Mouse (Mus musculus): ENCODE data around the gene Ehd2. TPM values are rescaled to one million over a fixed set of nuclear protein-coding genes. Genes with fewer than 3 reads are reported as not detected.

Gene Ehd2
- polyA plus RNA-seq, 1 experiment, result 3.0 TPM

DNA sequence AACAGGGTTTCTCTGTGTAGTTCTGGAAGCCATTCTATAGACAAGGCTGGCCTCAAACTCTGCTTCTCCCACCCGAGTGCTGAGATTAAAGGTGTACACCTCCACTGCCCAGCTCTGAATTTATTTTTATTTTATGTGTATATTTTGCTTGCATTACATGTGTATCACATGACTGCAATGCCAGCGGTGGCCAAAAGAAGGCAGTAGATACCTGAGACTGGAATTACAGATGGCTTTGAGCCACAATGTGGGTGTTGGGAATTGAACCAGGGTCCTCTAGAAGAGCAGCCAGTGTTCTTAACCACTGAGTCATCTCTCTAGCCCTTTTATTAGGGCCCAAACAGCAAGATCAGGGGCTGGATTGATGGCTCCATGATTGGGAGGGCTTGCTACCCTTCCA, 36.8 kb downstream of the Ehd2 start:
- H3K27me3 ChIP-seq (ENCODE audit: control insufficient read depth, insufficient read depth, low read length), result no peaks in the 10 kb centered on the region
- H3K27ac ChIP-seq (ENCODE audit: control insufficient read depth, insufficient read depth, low read depth, low read length), result no peak overlapping the region
- H3K4me3 ChIP-seq (ENCODE audit: control insufficient read depth, low read depth, low read length), result no peak overlapping the region
- no peaks in the 10 kb centered on the region for H3K36me3 ChIP-seq (ENCODE audit: control insufficient read depth, insufficient read depth, low read length)
- H3K4me1 ChIP-seq (ENCODE audit: control insufficient read depth, insufficient read depth, low read length), result peaks cover 4% of the 10 kb centered on the region; the same call in 1 of the 2 replicates
- TF ChIP-seq POLR2A (IDR thresholded peaks at IDR 0.05; ENCODE audit: control insufficient read depth, low read depth, low read length), result no peak
- no peak for TF ChIP-seq CTCF (IDR thresholded peaks at IDR 0.05; ENCODE audit: control insufficient read depth, insufficient read depth, insufficient replicate concordance, low read depth, low read length)

DNA sequence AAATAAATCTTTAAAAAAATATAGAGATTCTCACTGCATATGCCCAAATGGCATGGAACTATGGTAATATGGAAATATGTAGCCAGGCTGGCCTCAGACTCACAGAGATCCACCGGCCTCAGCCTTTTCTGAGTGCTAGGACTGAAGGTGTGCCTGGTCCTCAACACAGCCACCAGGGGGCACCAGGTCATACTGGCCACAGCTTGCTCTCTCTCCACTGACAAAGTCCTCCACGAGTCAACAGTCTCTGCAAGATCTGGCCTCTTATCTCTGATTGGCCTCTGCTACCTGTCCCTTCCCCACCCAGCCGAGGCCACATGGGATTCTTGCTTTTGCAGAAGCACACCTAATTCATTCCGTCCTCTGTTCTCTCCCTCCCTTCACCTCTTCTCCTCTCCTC, 37.5 kb downstream of the Ehd2 start:
- Histone ChIP-seq H3K27me3 (ENCODE audit: control insufficient read depth, insufficient read depth, low read length) (no peaks in the 10 kb centered on the region), H3K4me1 (ENCODE audit: control insufficient read depth, insufficient read depth, low read length) (peaks cover 4% of the 10 kb centered on the region; the same call in 1 of the 2 replicates)
- peak; percentile 72; the same call in 1 of the 2 replicates for TF ChIP-seq CTCF (IDR thresholded peaks at IDR 0.05; ENCODE audit: control insufficient read depth, insufficient read depth, insufficient replicate concordance, low read depth, low read length)
- TF ChIP-seq POLR2A (IDR thresholded peaks at IDR 0.05; ENCODE audit: control insufficient read depth, low read depth, low read length), result no peak

GRCm38 (mm10) chr7:15922220-15922773, 45.1 kb downstream of the Ehd2 start, which contains the start of gene Selenow:
TSS of gene Selenow (minus strand) at chr7:15922402.
- Histone ChIP-seq H3K4me1 (ENCODE audit: control insufficient read depth, insufficient read depth, low read length) (peaks cover 19% of the 10 kb centered on the region), H3K27ac (ENCODE audit: control insufficient read depth, insufficient read depth, low read depth, low read length) (peak within 1 kb of the TSS; percentile 88), H3K36me3 (ENCODE audit: control insufficient read depth, insufficient read depth, low read length) (peaks cover 1% of the 10 kb centered on the region; the same call in 1 of the 2 replicates), H3K27me3 (ENCODE audit: control insufficient read depth, insufficient read depth, low read length) (no peaks in the 10 kb centered on the region), H3K4me3 (ENCODE audit: control insufficient read depth, low read depth, low read length) (peak within 1 kb of the TSS; percentile 83)
- no peak for TF ChIP-seq CTCF (IDR thresholded peaks at IDR 0.05; ENCODE audit: control insufficient read depth, insufficient read depth, insufficient replicate concordance, low read depth, low read length)
- TF ChIP-seq POLR2A (IDR thresholded peaks at IDR 0.05; ENCODE audit: control insufficient read depth, low read depth, low read length), result peak; percentile 71

More for the DNA sequence above, 37.5 kb downstream of the Ehd2 start:
- no peaks in the 10 kb centered on the region for H3K36me3 ChIP-seq (ENCODE audit: control insufficient read depth, insufficient read depth, low read length)
- no peak overlapping the region for H3K4me3 ChIP-seq (ENCODE audit: control insufficient read depth, low read depth, low read length)
- H3K27ac ChIP-seq (ENCODE audit: control insufficient read depth, insufficient read depth, low read depth, low read length), result no peak overlapping the region

DNA sequence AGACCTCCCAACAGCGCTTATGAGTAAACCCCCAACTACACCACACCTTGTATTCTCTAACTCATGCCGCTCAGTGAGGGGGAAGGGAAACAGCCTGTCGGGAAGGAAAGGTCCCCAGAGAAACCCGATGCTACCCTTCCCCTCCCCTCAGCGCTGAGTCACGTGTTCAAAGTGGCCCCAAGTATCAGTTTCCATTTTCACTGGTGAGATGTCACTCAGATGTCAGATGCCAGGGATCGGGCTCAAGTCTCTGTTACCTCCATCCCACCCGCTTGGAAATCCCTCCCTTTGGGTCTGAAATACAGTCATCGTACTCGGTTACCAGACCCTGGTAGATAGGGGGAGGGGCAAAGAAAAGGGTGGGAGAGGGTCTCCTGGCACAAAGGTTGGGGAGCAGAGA, 45.6 kb downstream of the Ehd2 start:
- H3K4me3 ChIP-seq (ENCODE audit: control insufficient read depth, low read depth, low read length), result peak overlapping the region; percentile 83
- TF ChIP-seq CTCF (IDR thresholded peaks at IDR 0.05; ENCODE audit: control insufficient read depth, insufficient read depth, insufficient replicate concordance, low read depth, low read length) (no peak), POLR2A (IDR thresholded peaks at IDR 0.05; ENCODE audit: control insufficient read depth, low read depth, low read length) (no peak)
- peaks cover 19% of the 10 kb centered on the region for H3K4me1 ChIP-seq (ENCODE audit: control insufficient read depth, insufficient read depth, low read length)
- peaks cover 1% of the 10 kb centered on the region; the same call in 1 of the 2 replicates for H3K36me3 ChIP-seq (ENCODE audit: control insufficient read depth, insufficient read depth, low read length)
- no peaks in the 10 kb centered on the region for H3K27me3 ChIP-seq (ENCODE audit: control insufficient read depth, insufficient read depth, low read length)
- H3K27ac ChIP-seq (ENCODE audit: control insufficient read depth, insufficient read depth, low read depth, low read length), result peak overlapping the region; percentile 73

- Histone ChIP-seq H3K36me3 (ENCODE audit: control insufficient read depth, insufficient read depth, low read length) (peaks cover 1% of the 10 kb centered on the region; the same call in 1 of the 2 replicates), H3K4me3 (ENCODE audit: control insufficient read depth, low read depth, low read length) (peak overlapping the region; percentile 83), H3K4me1 (ENCODE audit: control insufficient read depth, insufficient read depth, low read length) (peaks cover 19% of the 10 kb centered on the region), H3K27me3 (ENCODE audit: control insufficient read depth, insufficient read depth, low read length) (no peaks in the 10 kb centered on the region), H3K27ac (ENCODE audit: control insufficient read depth, insufficient read depth, low read depth, low read length) (no peak overlapping the region)
- TF ChIP-seq POLR2A (IDR thresholded peaks at IDR 0.05; ENCODE audit: control insufficient read depth, low read depth, low read length), result no peak
- no peak for TF ChIP-seq CTCF (IDR thresholded peaks at IDR 0.05; ENCODE audit: control insufficient read depth, insufficient read depth, insufficient replicate concordance, low read depth, low read length)
Observed at GRCm38 (mm10) chr7:15920645-15921190, 46.6 kb downstream of the Ehd2 start.

DNA sequence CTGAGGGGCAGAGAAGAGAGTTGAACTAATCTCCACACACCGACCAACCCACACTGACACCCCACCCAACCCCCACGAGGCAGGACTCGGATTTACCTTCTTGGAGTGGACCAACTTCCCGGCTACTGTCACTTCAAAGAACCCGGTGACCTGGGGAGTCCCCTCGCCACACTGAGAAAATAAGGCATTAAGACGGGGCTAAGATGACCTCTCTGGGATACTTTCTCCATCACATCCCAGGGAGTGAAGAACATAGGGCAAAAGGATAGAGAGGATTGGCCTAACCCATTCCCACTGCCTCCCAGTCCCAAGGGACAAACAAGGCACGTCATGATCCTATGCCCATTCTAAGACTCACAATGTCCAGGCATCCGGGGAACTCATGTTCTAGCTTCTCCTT, 47.4 kb downstream of the Ehd2 start:
- Histone ChIP-seq H3K4me3 (ENCODE audit: control insufficient read depth, low read depth, low read length) (no peak overlapping the region), H3K4me1 (ENCODE audit: control insufficient read depth, insufficient read depth, low read length) (peaks cover 19% of the 10 kb centered on the region), H3K27ac (ENCODE audit: control insufficient read depth, insufficient read depth, low read depth, low read length) (no peak overlapping the region), H3K36me3 (ENCODE audit: control insufficient read depth, insufficient read depth, low read length) (peaks cover 1% of the 10 kb centered on the region; the same call in 1 of the 2 replicates), H3K27me3 (ENCODE audit: control insufficient read depth, insufficient read depth, low read length) (no peaks in the 10 kb centered on the region)
- TF ChIP-seq CTCF (IDR thresholded peaks at IDR 0.05; ENCODE audit: control insufficient read depth, insufficient read depth, insufficient replicate concordance, low read depth, low read length), result no peak
- no peak for TF ChIP-seq POLR2A (IDR thresholded peaks at IDR 0.05; ENCODE audit: control insufficient read depth, low read depth, low read length)

- Histone ChIP-seq H3K36me3 (ENCODE audit: control insufficient read depth, insufficient read depth, low read length) (peaks cover 1% of the 10 kb centered on the region; the same call in 1 of the 2 replicates), H3K4me3 (ENCODE audit: control insufficient read depth, low read depth, low read length) (no peak overlapping the region), H3K27ac (ENCODE audit: control insufficient read depth, insufficient read depth, low read depth, low read length) (no peak overlapping the region), H3K27me3 (ENCODE audit: control insufficient read depth, insufficient read depth, low read length) (no peaks in the 10 kb centered on the region), H3K4me1 (ENCODE audit: control insufficient read depth, insufficient read depth, low read length) (peaks cover 13% of the 10 kb centered on the region)
- TF ChIP-seq POLR2A (IDR thresholded peaks at IDR 0.05; ENCODE audit: control insufficient read depth, low read depth, low read length) (no peak), CTCF (IDR thresholded peaks at IDR 0.05; ENCODE audit: control insufficient read depth, insufficient read depth, insufficient replicate concordance, low read depth, low read length) (no peak)
Observed at GRCm38 (mm10) chr7:15918371-15918770, 49.0 kb downstream of the Ehd2 start.

Data from testis, adult 2 months (tissue).